Mouse (Mus musculus) C2C12 (cell line): ENCODE data around the gene Srrd. TPM values are rescaled to one million over a fixed set of nuclear protein-coding genes. Genes with fewer than 3 reads are reported as not detected.

ENCODE experiments used
- H3K27me3 ChIP-seq: one replicate; pipeline ENCODE4 v1.6.1; 2011; ENCODE audit not compliant: control insufficient read depth, insufficient read depth, insufficient read length
- H3K36me3 ChIP-seq: one replicate; pipeline ENCODE4 v1.6.1; 2011; ENCODE audit not compliant: control insufficient read depth, insufficient read depth
- H3K4me3 ChIP-seq: one replicate; pipeline ENCODE4 v1.5.1; 2011; ENCODE audit warnings: mild to moderate bottlenecking, control low read depth; ENCODE audit not compliant: poor library complexity, insufficient read depth, severe bottlenecking
- H3K79me2 ChIP-seq: one replicate; pipeline ENCODE4 v1.6.1; 2011; ENCODE audit not compliant: control insufficient read depth, insufficient read depth
- H3K79me3 ChIP-seq: one replicate; pipeline ENCODE4 v1.6.1; 2011; ENCODE audit warnings: low read depth, control low read depth
- H3ac ChIP-seq: one replicate; pipeline ENCODE3; 2011; ENCODE audit warnings: low read depth; ENCODE audit not compliant: control insufficient read depth, insufficient read length
- CEBPB ChIP-seq: IDR thresholded peaks from one replicate; pipeline ENCODE4 v1.6.1; 2011; ENCODE audit warnings: low read depth, mild to moderate bottlenecking, control low read depth, moderate library complexity
- CTCF ChIP-seq: IDR thresholded peaks from one replicate; pipeline ENCODE4 v1.5.1; 2011; ENCODE audit not compliant: control insufficient read depth, insufficient read depth, insufficient read length
- FOSL1 ChIP-seq: IDR thresholded peaks from one replicate; pipeline ENCODE4 v1.8.0; 2011; ENCODE audit warnings: mild to moderate bottlenecking, low read length; ENCODE audit not compliant: poor library complexity, insufficient read depth, severe bottlenecking
- MAX ChIP-seq: IDR thresholded peaks from one replicate; pipeline ENCODE4 v1.6.1; 2011; ENCODE audit warnings: mild to moderate bottlenecking, control low read depth
- MYOD1 ChIP-seq: IDR thresholded peaks from one replicate; pipeline ENCODE4 v1.6.1; 2011; ENCODE audit warnings: low read depth; ENCODE audit not compliant: control insufficient read depth, insufficient read length
- MYOG ChIP-seq: IDR thresholded peaks from one replicate; pipeline ENCODE4 v1.6.1; 2011; ENCODE audit not compliant: control insufficient read depth, insufficient read length; ENCODE audit errors: extremely low read depth
- USF1 ChIP-seq: IDR thresholded peaks from one replicate; pipeline ENCODE4 v1.6.1; 2011; ENCODE audit warnings: low read depth, mild to moderate bottlenecking, control low read depth, moderate library complexity
- polyA plus RNA-seq: library from polyadenylated mRNA; unstranded; fragments of >200 nt; fragmentation: generic; extraction: Trizol; gene quantifications from one replicate; pipeline ENCODE4 v1.2.1, GENCODE M21; 2012; ENCODE audit warnings: missing spikeins

Gene Srrd
- polyA plus RNA-seq, 1 experiment = 26.2 TPM

DNA sequence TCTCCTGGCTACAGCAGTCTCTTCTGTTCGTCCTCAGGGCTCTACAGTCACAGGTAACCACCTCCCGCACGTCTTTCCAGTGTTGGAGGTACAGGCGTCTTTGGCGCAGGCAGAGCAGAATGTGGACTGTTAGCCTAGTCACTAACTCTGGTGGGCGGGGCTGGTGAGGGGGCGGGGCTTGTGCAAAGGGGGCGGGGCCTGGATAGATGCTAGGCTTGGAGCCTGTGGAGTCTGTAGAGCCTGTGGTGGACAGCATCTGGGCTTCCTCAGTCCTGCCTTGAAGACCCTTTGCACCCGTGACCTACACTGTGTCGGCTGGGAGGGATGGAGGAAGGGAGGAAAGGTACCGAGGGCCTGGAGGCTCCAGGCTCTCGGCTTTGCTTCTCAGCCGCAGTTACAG, 13.1 kb upstream of the Srrd start, which contains the start of gene Gm6583:
Gene Gm6583 (minus strand): TSS at position 124 of the 400 bp plus-strand sequence.
- H3K27me3 ChIP-seq = no peaks in the 10 kb centered on the region
- H3K36me3 ChIP-seq = no peaks in the 10 kb centered on the region
- H3K79me2 ChIP-seq = no peaks in the 10 kb centered on the region
- no peak within 1 kb of the TSS for H3K4me3 ChIP-seq
- no peak within 1 kb of the TSS for H3ac ChIP-seq
- TF ChIP-seq USF1 (no peak), MAX (no peak), MYOD1 (no peak), CTCF (no peak), FOSL1 (no peak), MYOG (no peak), CEBPB (no peak)
- H3K79me3 ChIP-seq = no peaks in the 10 kb centered on the region

DNA sequence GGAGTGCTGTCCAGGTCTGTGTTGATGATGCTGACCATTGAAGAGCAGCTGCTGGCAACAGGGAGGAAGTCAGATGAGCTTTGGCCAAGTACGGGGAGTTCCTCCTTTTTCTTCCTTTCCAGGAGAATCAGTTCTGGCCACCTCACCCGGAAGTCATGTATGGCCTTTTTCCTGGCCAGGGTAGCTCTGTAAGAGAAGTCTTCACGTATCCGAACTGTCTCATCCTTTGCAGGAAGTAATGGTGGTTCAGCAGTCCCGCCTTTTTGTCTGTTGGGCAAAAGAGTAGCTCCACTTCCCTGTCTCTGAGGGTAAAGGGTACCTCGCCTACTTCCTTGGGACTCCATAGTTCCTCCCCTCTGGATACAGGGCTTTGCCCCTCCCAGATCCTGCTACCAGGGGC, 12.7 kb upstream of the Srrd start:
- TF ChIP-seq FOSL1 (no peak), CEBPB (no peak), MYOD1 (no peak), USF1 (no peak), MAX (no peak), MYOG (no peak), CTCF (no peak)
- Histone ChIP-seq H3K27me3 (no peaks in the 10 kb centered on the region), H3K36me3 (peaks cover 2% of the 10 kb centered on the region), H3K79me2 (no peaks in the 10 kb centered on the region), H3ac (no peak overlapping the region), H3K4me3 (no peak overlapping the region), H3K79me3 (no peaks in the 10 kb centered on the region)

DNA sequence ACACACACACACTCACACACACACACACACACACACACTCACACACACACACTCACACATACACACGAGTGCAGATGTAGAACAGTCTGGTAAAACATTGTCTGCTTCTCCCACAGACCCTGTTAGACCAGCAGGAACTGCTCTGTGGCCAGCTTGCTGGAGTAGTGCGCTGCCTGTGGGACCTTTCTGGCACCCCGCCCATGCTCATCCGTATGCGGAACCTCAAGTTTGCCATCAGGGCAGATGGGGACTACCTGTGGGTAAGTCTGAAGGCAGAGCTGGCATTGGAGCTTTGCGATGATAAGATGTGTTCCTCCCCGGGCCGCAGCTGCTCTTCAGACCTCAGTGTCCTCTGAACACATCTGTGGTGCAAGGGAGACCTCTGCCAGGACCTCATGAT, 6.3 kb upstream of the Srrd start:
- no peaks in the 10 kb centered on the region for H3K27me3 ChIP-seq
- H3K79me2 ChIP-seq = peaks cover 1% of the 10 kb centered on the region
- H3K79me3 ChIP-seq = no peaks in the 10 kb centered on the region
- TF ChIP-seq CEBPB = no peak
- no peak overlapping the region for H3ac ChIP-seq
- peaks cover 12% of the 10 kb centered on the region for H3K36me3 ChIP-seq
- H3K4me3 ChIP-seq = no peak overlapping the region

DNA sequence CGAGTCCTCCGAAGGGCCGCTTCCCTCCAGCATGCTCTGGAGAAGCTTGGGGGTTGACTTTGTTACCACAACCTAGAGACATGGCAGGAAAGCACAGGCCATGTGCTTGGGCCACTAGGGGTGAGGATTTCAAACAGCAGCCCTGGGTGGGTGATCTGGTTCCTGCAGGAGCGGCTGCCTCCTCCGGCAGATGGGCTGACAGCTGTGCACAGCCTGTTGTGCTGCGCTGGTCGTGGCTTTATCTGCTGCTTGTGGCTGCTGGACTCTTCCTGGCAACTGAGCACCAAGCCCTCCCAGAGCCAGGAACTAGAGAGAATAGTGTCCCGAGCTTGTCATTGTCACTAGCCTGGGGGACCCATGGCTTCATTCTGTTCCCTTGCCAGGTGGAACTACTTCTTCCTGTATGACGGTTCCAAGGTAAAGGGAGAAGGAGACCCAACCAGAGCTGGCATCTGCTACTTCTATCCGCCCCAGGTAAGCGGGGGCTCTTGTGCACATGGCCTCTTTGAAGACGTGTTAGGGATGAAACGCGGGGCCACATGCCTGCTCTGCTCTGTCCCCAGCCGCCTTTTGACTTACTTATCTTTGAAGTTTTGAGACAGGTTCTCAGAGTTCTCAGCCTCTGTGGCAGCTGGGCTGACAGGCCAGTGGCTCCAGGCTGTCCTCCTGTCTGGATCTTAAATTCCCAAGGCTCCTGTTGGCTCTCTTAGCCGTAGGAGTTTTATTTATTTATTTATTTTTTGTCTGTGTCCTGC, 3.5 kb upstream of the Srrd start:
- Histone ChIP-seq H3K79me2 (peaks cover 22% of the 10 kb centered on the region), H3K27me3 (no peaks in the 10 kb centered on the region), H3ac (no peak overlapping the region), H3K36me3 (peaks cover 12% of the 10 kb centered on the region), H3K79me3 (peaks cover 7% of the 10 kb centered on the region), H3K4me3 (no peak overlapping the region)
- TF ChIP-seq USF1 (no peak), CEBPB (no peak), MAX (no peak), FOSL1 (no peak), MYOG (no peak), MYOD1 (no peak), CTCF (no peak)

DNA sequence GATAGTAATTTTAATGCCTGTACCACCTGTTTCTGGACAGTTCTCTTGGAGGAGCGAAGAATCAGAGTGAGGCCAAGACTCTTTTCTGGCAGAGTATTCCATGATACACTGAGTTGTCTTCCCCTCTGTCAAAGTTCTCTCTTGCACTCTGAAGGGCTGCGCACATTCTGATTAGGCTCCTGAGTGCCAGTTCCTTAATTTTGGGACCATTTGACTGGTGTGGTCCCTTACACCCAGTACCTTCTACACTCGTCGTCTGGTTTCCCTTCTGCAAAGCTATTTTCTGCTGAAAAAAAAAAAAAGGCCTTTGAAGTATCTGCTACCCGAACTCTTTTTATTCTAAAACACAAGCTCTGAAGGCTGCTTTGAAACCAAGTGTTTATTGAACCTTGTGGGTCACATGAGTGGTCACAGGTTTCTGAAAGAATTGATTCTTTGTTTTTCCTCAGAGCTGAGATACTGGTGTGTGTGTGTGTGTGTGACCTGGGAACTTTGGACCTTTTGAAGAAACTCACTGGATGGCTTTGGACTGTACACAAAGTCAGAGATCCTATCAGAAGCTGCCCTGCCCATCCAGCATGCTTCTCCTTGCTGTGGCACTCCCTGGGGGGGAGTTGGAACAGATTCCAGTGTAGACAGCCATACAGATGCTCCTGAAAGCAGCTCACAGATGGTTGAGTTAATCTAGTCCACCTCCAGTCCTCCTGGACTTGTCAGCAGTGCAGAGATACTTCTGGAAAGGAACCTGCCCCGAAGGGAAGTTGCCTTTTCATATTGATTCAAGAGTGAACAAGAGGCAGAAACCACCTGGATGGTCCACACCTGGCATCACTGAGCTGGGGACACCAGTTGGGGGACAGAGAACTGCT, 1.5 kb upstream of the Srrd start:
- no peak overlapping the region for H3K4me3 ChIP-seq
- H3K79me2 ChIP-seq = peaks cover 22% of the 10 kb centered on the region
- H3K79me3 ChIP-seq = peaks cover 7% of the 10 kb centered on the region
- no peak overlapping the region for H3ac ChIP-seq
- no peaks in the 10 kb centered on the region for H3K27me3 ChIP-seq
- peaks cover 8% of the 10 kb centered on the region for H3K36me3 ChIP-seq
- TF ChIP-seq USF1 (no peak), CTCF (no peak), MYOD1 (no peak), MYOG (no peak), MAX (no peak), FOSL1 (no peak), CEBPB (no peak)
